Mouse (Mus musculus): ENCODE data around the gene Tlr13. TPM values are rescaled to one million over a fixed set of nuclear protein-coding genes. Genes with fewer than 3 reads are reported as not detected.

The Tlr13 gene
- polyA plus RNA-seq (2014; fragmentation: Illumina TruSeq; extraction: RNeasy Lipid Tissue Mini Kit (QIAGEN cat#74804); ENCODE audit: low read depth, low replicate concordance): 1.5 TPM

DNA sequence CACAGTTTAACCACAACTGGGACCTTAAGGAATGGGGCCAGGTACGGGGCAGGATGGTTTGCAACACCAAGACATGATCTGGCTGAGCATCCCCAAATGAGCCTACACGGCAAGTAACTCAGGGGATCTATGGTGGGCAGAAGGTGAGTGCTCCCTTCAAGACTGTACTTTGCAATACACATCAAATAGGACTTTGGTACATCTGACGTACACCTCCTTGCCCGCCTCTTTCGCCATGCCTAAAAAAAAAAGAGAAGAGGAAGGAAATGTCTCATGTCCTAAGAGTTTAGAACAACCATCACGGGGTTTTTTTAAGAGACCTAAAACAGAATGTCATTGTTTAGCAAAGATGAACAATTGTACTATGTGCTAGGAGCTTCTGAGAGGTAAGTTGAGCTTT is at the start of gene Tlr13:
Gene Tlr13 (plus strand): TSS at position 269 of the 400 bp plus-strand sequence.

DNA sequence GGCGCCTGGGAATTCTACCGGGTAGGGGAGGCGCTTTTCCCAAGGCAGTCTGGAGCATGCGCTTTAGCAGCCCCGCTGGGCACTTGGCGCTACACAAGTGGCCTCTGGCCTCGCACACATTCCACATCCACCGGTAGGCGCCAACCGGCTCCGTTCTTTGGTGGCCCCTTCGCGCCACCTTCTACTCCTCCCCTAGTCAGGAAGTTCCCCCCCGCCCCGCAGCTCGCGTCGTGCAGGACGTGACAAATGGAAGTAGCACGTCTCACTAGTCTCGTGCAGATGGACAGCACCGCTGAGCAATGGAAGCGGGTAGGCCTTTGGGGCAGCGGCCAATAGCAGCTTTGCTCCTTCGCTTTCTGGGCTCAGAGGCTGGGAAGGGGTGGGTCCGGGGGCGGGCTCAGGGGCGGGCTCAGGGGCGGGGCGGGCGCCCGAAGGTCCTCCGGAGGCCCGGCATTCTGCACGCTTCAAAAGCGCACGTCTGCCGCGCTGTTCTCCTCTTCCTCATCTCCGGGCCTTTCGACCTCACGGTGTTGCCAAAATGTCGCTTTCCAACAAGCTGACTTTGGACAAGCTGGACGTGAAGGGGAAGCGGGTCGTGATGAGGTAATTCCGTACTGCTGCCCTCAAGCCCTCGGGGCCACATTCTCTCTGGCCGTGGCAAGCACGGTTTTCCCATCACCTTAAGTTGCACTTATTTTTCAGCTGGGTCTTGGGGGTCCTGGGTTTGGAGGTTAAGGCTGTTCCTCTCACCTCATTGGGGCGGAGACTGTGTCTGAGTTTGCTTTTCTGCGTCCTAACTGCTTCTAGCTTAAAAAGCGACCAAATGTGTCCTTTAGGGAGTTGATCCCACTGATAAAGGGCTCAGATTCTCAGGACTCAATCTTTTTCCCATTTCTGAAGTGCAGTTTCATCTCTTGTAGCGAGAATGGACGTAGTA is 44.0 kb downstream of the Tlr13 start, which contains the start of gene Pgk1:
Gene Pgk1 (plus strand): TSS at position 388 of the 937 bp plus-strand sequence.

Other genes with a start within 250 kb of the Tlr13 start
- gene Atrx, start 213.8 kb upstream of the Tlr13 start, polyA plus RNA-seq (2014; fragmentation: Illumina TruSeq; extraction: RNeasy Lipid Tissue Mini Kit (QIAGEN cat#74804); ENCODE audit: low read depth, low replicate concordance): 113 TPM
- gene Magt1, start 131.3 kb upstream of the Tlr13 start, polyA plus RNA-seq (2014; fragmentation: Illumina TruSeq; extraction: RNeasy Lipid Tissue Mini Kit (QIAGEN cat#74804); ENCODE audit: low read depth, low replicate concordance): 169 TPM
- gene Cox7b, start 127.5 kb upstream of the Tlr13 start, polyA plus RNA-seq (2014; fragmentation: Illumina TruSeq; extraction: RNeasy Lipid Tissue Mini Kit (QIAGEN cat#74804); ENCODE audit: low read depth, low replicate concordance): 2,143 TPM
- 43.5 TPM for gene Atp7a, start 115.9 kb upstream of the Tlr13 start, polyA plus RNA-seq (2014; fragmentation: Illumina TruSeq; extraction: RNeasy Lipid Tissue Mini Kit (QIAGEN cat#74804); ENCODE audit: low read depth, low replicate concordance)
- 521 TPM for gene Pgk1, start 43.9 kb downstream of the Tlr13 start, polyA plus RNA-seq (2014; fragmentation: Illumina TruSeq; extraction: RNeasy Lipid Tissue Mini Kit (QIAGEN cat#74804); ENCODE audit: low read depth, low replicate concordance)
- 68.6 TPM for gene Taf9b, start 78.0 kb downstream of the Tlr13 start, polyA plus RNA-seq (2014; fragmentation: Illumina TruSeq; extraction: RNeasy Lipid Tissue Mini Kit (QIAGEN cat#74804); ENCODE audit: low read depth, low replicate concordance)
- not detected for gene Fnd3c2, start 112.2 kb downstream of the Tlr13 start, polyA plus RNA-seq (2014; fragmentation: Illumina TruSeq; extraction: RNeasy Lipid Tissue Mini Kit (QIAGEN cat#74804); ENCODE audit: low read depth, low replicate concordance)